Mouse (Mus musculus): ENCODE results near the gene 1110002E22Rik. TPM values are rescaled to one million over a fixed set of nuclear protein-coding genes. Genes with fewer than 3 reads are reported as not detected.

The 1110002E22Rik gene
- polyA plus RNA-seq, 1 experiment from 2014 or later, result 0.19 TPM

DNA sequence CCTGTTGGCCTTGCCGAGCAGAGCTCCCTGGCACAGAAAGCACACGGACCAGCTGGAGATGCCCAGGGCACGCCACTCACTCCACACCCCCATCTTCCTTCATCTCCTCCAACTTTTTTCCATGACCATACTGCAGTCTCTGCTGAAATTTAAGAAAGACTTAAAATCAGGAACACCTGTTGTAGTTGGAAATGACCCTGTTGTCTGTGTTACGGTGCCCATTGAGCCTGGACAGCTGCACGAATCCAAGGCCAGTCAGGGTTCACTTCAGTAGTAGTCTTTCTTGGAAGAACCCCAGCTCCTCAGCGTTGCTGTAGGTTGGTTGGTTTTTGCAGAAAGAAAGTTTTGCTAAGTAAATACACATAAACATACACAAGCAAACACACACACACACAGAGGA lies 15.3 kb upstream of the 1110002E22Rik start:
- H3K4me3 ChIP-seq, result no peak overlapping the region
- no peak overlapping the region for H3K27ac ChIP-seq
- no peak for ATAC-seq (ENCODE audit: low FRiP score, low read depth)
- no peak overlapping the region for H3K9ac ChIP-seq
- no peaks in the 10 kb centered on the region for H3K9me3 ChIP-seq
- no peak overlapping the region for H3K4me2 ChIP-seq (replicated peaks)
- H3K36me3 ChIP-seq, result no peaks in the 10 kb centered on the region
- H3K27me3 ChIP-seq (replicated peaks), result no peaks in the 10 kb centered on the region
- no peaks in the 10 kb centered on the region for H3K4me1 ChIP-seq
- WGBS, result 87% methylated on average over 6 of the region's 6 CpGs

- no peak for ATAC-seq (ENCODE audit: low FRiP score, low read depth)
- H3K36me3 ChIP-seq, result no peaks in the 10 kb centered on the region
- no peaks in the 10 kb centered on the region for H3K9me3 ChIP-seq
- WGBS, result 42% methylated on average over 11 of the region's 11 CpGs
- H3K9ac ChIP-seq, result no peak overlapping the region
- no peak overlapping the region for H3K4me2 ChIP-seq (replicated peaks)
- no peak overlapping the region for H3K27ac ChIP-seq
- no peaks in the 10 kb centered on the region for H3K27me3 ChIP-seq (replicated peaks)
- H3K4me1 ChIP-seq, result no peaks in the 10 kb centered on the region
- H3K4me3 ChIP-seq, result no peak overlapping the region
Observed at GRCm38 (mm10) chr3:138050772-138051171, 14.1 kb upstream of the 1110002E22Rik start.

DNA sequence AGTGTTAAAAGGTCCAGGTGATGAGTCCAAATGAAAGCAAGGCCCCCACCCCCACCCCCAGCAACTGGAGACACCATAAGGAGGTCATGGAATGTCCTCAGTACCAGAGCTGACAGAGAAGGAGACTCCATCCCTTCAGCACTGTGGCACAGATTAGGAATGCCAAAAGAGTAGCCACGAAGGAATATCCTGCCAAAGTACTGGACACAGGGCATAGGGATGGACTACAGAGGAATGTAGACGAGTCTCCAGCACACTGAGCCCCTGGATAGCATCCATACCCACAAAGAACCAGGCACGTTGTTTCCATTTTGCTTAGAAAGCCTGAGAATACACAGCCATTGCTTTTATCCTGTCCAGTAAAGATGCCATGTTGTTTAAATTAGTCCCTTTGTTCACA lies 13.4 kb upstream of the 1110002E22Rik start:
- H3K9ac ChIP-seq, result no peak overlapping the region
- no peaks in the 10 kb centered on the region for H3K36me3 ChIP-seq
- H3K4me3 ChIP-seq, result no peak overlapping the region
- H3K9me3 ChIP-seq, result no peaks in the 10 kb centered on the region
- no peak overlapping the region for H3K4me2 ChIP-seq (replicated peaks)
- H3K27me3 ChIP-seq (replicated peaks), result no peaks in the 10 kb centered on the region
- no peak overlapping the region for H3K27ac ChIP-seq
- 76% methylated on average over 3 of the region's 3 CpGs for WGBS
- no peaks in the 10 kb centered on the region for H3K4me1 ChIP-seq
- ATAC-seq (ENCODE audit: low FRiP score, low read depth), result no peak

DNA sequence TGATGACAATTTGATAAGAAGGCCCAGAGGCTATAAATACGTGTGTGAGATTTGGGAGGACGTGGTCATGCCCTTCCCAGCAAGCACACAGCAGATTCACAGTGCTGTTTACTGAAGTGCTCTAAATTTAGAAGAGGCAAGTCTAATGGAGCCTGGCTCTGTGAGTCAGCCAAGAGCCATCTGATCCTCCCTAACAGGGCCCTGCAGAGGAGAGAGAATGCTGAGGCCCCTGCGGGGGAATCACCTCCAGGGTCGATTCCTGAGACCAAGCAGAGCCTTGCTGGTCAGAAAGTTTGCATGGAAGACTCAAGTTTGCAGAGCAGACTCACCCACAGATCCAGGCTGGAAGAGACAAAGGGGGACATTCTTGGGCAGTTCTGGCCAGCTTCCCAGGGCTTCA lies 10.9 kb upstream of the 1110002E22Rik start:
- Histone ChIP-seq H3K9ac (no peak overlapping the region), H3K4me2 (replicated peaks) (no peak overlapping the region), H3K27ac (no peak overlapping the region), H3K4me3 (no peak overlapping the region), H3K36me3 (no peaks in the 10 kb centered on the region), H3K4me1 (no peaks in the 10 kb centered on the region), H3K9me3 (no peaks in the 10 kb centered on the region), H3K27me3 (replicated peaks) (no peaks in the 10 kb centered on the region)
- WGBS, result 59% methylated on average over 4 of the region's 4 CpGs
- ATAC-seq (ENCODE audit: low FRiP score, low read depth), result no peak

- 77% methylated on average over 7 of the region's 7 CpGs for WGBS
- no peaks in the 10 kb centered on the region for H3K9me3 ChIP-seq
- H3K27me3 ChIP-seq (replicated peaks), result no peaks in the 10 kb centered on the region
- no peak overlapping the region for H3K4me2 ChIP-seq (replicated peaks)
- no peaks in the 10 kb centered on the region for H3K4me1 ChIP-seq
- no peaks in the 10 kb centered on the region for H3K36me3 ChIP-seq
- ATAC-seq (ENCODE audit: low FRiP score, low read depth), result no peak
- H3K9ac ChIP-seq, result no peak overlapping the region
- H3K4me3 ChIP-seq, result no peak overlapping the region
- no peak overlapping the region for H3K27ac ChIP-seq
Observed at GRCm38 (mm10) chr3:138056976-138057375, 7.9 kb upstream of the 1110002E22Rik start.

DNA sequence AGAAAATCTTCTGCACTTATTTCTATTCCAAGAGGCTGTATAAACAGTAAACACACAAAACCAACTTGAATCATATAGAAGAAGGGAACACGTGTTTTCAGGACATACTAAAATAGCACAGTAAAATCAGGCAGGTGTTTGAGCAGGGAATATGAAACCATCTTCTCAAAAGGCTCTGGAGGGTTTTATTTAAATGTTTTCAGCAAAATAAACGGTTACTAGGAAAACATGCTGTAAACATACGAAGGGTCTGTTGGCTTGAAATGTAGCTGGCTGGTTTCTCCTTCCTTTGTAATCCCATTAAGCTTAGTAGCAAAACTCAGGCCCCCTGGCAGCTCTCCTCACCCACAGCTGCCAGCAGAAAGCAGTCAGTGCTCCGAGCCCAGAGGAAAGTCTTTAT lies 6.6 kb upstream of the 1110002E22Rik start:
- no peaks in the 10 kb centered on the region for H3K27me3 ChIP-seq (replicated peaks)
- H3K27ac ChIP-seq, result no peak overlapping the region
- no peak overlapping the region for H3K9ac ChIP-seq
- H3K4me2 ChIP-seq (replicated peaks), result no peak overlapping the region
- no peak for ATAC-seq (ENCODE audit: low FRiP score, low read depth)
- no peaks in the 10 kb centered on the region for H3K9me3 ChIP-seq
- no peak overlapping the region for H3K4me3 ChIP-seq
- H3K4me1 ChIP-seq, result no peaks in the 10 kb centered on the region
- no peaks in the 10 kb centered on the region for H3K36me3 ChIP-seq
- 65% methylated on average over 4 of the region's 4 CpGs for WGBS

GRCm38 (mm10) chr3:138060429-138060828 lies 4.4 kb upstream of the 1110002E22Rik start:
- Histone ChIP-seq H3K4me2 (replicated peaks) (no peak overlapping the region), H3K4me3 (no peak overlapping the region), H3K9me3 (no peaks in the 10 kb centered on the region), H3K4me1 (peaks cover 3% of the 10 kb centered on the region; the same call in 1 of the 2 replicates), H3K9ac (no peak overlapping the region), H3K27me3 (replicated peaks) (no peaks in the 10 kb centered on the region), H3K27ac (no peak overlapping the region), H3K36me3 (no peaks in the 10 kb centered on the region)
- no peak for ATAC-seq (ENCODE audit: low FRiP score, low read depth)
- WGBS, result 94% methylated on average over 7 of the region's 7 CpGs

DNA sequence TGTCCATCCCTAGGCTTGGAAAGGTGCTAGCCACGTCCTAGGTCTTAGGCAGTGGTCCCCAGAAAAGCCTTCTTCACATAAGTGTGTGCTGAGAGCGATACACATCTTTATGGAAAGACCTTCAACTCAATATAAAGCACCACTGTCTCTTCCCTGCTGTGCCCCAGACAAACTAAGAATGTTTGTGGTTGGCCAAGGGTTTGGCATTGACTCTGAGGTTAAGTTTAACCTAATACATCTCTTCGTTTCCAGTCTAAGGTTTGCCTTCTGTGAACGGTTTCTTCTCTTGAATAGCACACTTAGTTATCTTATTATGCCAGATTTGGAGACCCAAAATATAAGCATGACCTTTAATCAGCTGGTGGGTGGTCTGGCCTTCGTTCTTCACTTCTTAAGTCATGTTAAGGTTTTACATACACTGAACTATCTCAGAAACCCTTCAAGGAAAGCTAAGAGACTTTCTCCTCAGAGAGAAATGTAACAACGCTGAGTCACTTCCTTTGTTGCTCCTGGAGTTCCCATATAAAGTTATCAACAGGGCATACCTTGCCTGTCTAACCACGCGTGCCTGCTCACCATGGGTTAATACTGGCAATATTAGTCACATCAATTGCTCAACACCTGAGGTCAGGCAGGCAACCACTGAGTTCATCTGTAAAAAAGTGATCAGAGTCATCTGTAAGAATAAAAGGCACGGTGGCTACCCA lies 3.5 kb upstream of the 1110002E22Rik start:
- Histone ChIP-seq H3K9me3 (no peaks in the 10 kb centered on the region), H3K9ac (no peak overlapping the region), H3K4me2 (replicated peaks) (no peak overlapping the region), H3K4me3 (no peak overlapping the region), H3K36me3 (no peaks in the 10 kb centered on the region), H3K27ac (no peak overlapping the region), H3K27me3 (replicated peaks) (no peaks in the 10 kb centered on the region), H3K4me1 (peaks cover 7% of the 10 kb centered on the region)
- WGBS, result 92% methylated on average over 9 of the region's 9 CpGs
- no peak for ATAC-seq (ENCODE audit: low FRiP score, low read depth)

GRCm38 (mm10) chr3:138062673-138063072 lies 2.2 kb upstream of the 1110002E22Rik start:
- ATAC-seq (ENCODE audit: low FRiP score, low read depth), result no peak

GRCm38 (mm10) chr3:138063731-138064329 lies 1.0 kb upstream of the 1110002E22Rik start:
- H3K36me3 ChIP-seq, result no peaks in the 10 kb centered on the region
- no peak overlapping the region for H3K4me2 ChIP-seq (replicated peaks)
- no peaks in the 10 kb centered on the region for H3K9me3 ChIP-seq
- no peak overlapping the region for H3K4me3 ChIP-seq
- H3K27me3 ChIP-seq (replicated peaks), result no peaks in the 10 kb centered on the region
- no peak for ATAC-seq (ENCODE audit: low FRiP score, low read depth)
- no peak overlapping the region for H3K27ac ChIP-seq
- H3K9ac ChIP-seq, result no peak overlapping the region
- peaks cover 9% of the 10 kb centered on the region for H3K4me1 ChIP-seq
- 69% methylated on average over 14 of the region's 14 CpGs for WGBS

More at GRCm38 (mm10) chr3:138062673-138063072, 2.2 kb upstream of the 1110002E22Rik start:
- 92% methylated on average over 4 of the region's 4 CpGs for whole genome bisulfite sequencing
- Histone ChIP-seq H3K27ac (no peak overlapping the region), H3K4me1 (peaks cover 9% of the 10 kb centered on the region), H3K4me3 (no peak overlapping the region), H3K4me2 (replicated peaks) (no peak overlapping the region), H3K9me3 (no peaks in the 10 kb centered on the region), H3K27me3 (replicated peaks) (no peaks in the 10 kb centered on the region), H3K36me3 (no peaks in the 10 kb centered on the region), H3K9ac (no peak overlapping the region)

DNA sequence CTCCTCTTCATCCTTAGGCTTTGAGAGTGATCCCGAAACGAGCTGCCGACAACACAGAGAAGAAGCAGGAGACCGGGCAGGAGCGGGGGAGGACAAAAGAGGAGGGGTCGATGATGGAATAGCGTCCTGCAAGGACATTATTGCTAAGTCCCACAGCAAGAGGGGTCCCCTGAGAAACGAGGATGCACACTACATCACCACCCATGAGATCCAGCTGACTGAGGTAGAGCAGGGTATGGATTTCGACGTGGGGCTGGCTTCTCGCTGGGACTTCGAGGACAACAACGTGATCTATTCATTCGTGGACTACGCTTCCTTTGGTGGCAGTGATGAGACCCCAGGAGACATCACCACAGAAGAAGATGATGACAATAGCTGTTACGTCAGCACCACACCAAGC lies 1.1 kb downstream of the 1110002E22Rik start:
- Histone ChIP-seq H3K4me2 (replicated peaks) (no peak overlapping the region), H3K4me1 (peaks cover 20% of the 10 kb centered on the region), H3K9ac (no peak overlapping the region), H3K27ac (no peak overlapping the region), H3K36me3 (no peaks in the 10 kb centered on the region), H3K9me3 (no peaks in the 10 kb centered on the region), H3K4me3 (no peak overlapping the region), H3K27me3 (replicated peaks) (no peaks in the 10 kb centered on the region)
- ATAC-seq (ENCODE audit: low FRiP score, low read depth), result no peak
- 86% methylated on average over 16 of the region's 16 CpGs for WGBS

GRCm38 (mm10) chr3:138066348-138066856 lies 1.6 kb downstream of the 1110002E22Rik start:
- no peak overlapping the region for H3K27ac ChIP-seq
- ATAC-seq (ENCODE audit: low FRiP score, low read depth), result peak; percentile 30
- H3K9ac ChIP-seq, result no peak overlapping the region
- no peaks in the 10 kb centered on the region for H3K36me3 ChIP-seq
- H3K9me3 ChIP-seq, result no peaks in the 10 kb centered on the region
- no peak overlapping the region for H3K4me3 ChIP-seq
- peaks cover 20% of the 10 kb centered on the region for H3K4me1 ChIP-seq
- no peaks in the 10 kb centered on the region for H3K27me3 ChIP-seq (replicated peaks)
- WGBS, result 61% methylated on average over 20 of the region's 20 CpGs
- no peak overlapping the region for H3K4me2 ChIP-seq (replicated peaks)

- ATAC-seq (ENCODE audit: low FRiP score, low read depth), result no peak
- Histone ChIP-seq H3K4me3 (no peak within 1 kb of the TSS), H3K4me1 (peaks cover 20% of the 10 kb centered on the region), H3K27me3 (replicated peaks) (no peaks in the 10 kb centered on the region), H3K4me2 (replicated peaks) (no peak within 1 kb of the TSS), H3K9ac (no peak within 1 kb of the TSS), H3K9me3 (no peaks in the 10 kb centered on the region), H3K36me3 (no peaks in the 10 kb centered on the region), H3K27ac (no peak within 1 kb of the TSS)
- WGBS, result 96% methylated on average over 12 of the region's 12 CpGs
Observed at GRCm38 (mm10) chr3:138067288-138067687, 2.4 kb downstream of the 1110002E22Rik start, which contains the start of gene Gm5105. TSS of gene Gm5105 (minus strand) at chr3:138067388.

Measured in neural tube, embryonic 12.5 days (tissue).